Mouse (Mus musculus) mammary gland, adult 2 months (tissue): ENCODE measurements around the gene C130074G19Rik. TPM values are rescaled to one million over a fixed set of nuclear protein-coding genes. Genes with fewer than 3 reads are reported as not detected.

Experiments used
- polyA plus RNA-seq: library from polyadenylated mRNA; depleted of rRNA; stranded (reverse); fragments of >200 nt; gene quantifications from 2 replicates; pipeline ENCODE4 v1.2.3, GENCODE M21; 2012; ENCODE audit warnings: low replicate concordance; rRNA removed

The C130074G19Rik gene
- polyA plus RNA-seq: 32.3 and 34.0 TPM in 2 replicates

GRCm38 (mm10) chr1:184882281-184883268 lies at the start of gene C130074G19Rik:
Gene C130074G19Rik, minus strand, starts transcription at chr1:184883218.

DNA sequence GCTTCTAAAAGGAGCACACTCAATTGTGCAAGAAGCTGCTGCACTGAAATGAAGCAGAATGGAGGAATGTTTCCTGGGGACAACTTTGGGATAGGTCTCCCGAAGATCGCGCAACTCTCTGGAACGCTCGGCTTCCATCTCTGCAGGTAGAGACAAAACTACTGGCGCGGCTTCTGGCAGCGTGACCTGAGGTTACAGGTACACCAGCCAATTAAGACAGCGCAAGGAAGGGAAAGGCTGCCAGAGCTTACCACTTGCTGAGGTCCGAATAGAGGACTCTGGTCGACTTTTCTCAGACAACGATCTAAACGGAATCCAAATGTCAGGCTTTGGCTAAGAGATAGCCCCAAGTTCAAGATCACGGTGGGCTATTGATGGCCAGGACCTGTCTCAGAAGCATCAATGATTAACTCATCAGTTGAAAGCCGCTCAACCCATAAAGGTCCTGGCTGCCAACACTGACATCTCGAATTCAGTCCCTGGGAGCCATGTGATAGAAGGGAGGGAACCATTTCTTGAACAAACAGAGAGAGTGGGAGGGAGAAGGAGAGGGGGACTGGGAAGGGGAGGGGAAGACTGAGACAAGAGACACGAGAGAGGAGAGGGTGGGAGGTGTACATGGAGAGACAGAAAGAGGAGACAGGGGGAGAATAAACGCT lies 36.8 kb downstream of the C130074G19Rik start, which contains the start of gene Marc2:
Marc2 (minus strand) TSS at position 360 of the 659 bp plus-strand sequence.

Other genes starting within 250 kb of the C130074G19Rik start
- 22.5 and 55.0 TPM in 2 replicates for gene Hlx, start 150.6 kb downstream of the C130074G19Rik start, polyA plus RNA-seq
- gene Marc1, start 71.9 kb downstream of the C130074G19Rik start, polyA plus RNA-seq: 16.6 and 28.3 TPM in 2 replicates
- 135 and 155 TPM in 2 replicates for gene Marc2, start 36.8 kb downstream of the C130074G19Rik start, polyA plus RNA-seq
- gene Mark1, start 116.4 kb upstream of the C130074G19Rik start, polyA plus RNA-seq: 4.7 and 5.5 TPM in 2 replicates